Mouse (Mus musculus) layer of hippocampus, postnatal 10 days (tissue): Measurements from ENCODE around the gene Slc22a22. TPM values are rescaled to one million over a fixed set of nuclear protein-coding genes. Genes with fewer than 3 reads are reported as not detected.

Experiments
- DNase-seq, 2 experiments: peaks; one replicate each; pipeline ENCODE4 v3.0.0; 2021; ENCODE audit warnings: low spot score in 2 of 2
- long read RNA-seq: library from polyadenylated mRNA; stranded (forward); transcript quantifications from one replicate; pipeline ENCODE4 v2.0.0, GENCODE M21; 2023
- total RNA-seq, 2 experiments: library from RNA; stranded (reverse); gene quantifications; 2 replicates each; pipeline ENCODE4 v1.2.3; 2021

The Slc22a22 gene
- total RNA-seq, result not detected
- long read RNA-seq, result 0 reads

DNA sequence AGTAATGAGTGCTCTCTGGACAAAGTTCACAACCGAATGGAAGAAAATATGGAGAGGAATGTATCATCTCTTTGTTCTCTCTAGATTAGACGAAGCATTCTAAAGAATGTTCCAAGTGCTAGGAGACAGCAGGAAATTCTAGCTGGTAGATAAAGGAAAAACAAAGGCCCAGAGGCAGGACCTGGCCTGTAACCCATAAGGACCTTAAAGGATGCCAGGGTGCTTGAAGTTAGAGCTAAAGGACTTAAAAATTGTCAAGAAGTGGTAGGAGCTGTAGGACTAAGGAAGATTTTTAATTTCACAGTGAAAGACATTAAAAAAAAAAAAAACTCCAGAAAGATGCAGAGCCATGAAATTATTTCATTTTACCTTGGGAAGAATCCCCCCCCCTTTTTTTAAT is at the start of gene Slc22a22:
Gene Slc22a22, minus strand, starts transcription at position 101 of the 400 bp plus-strand sequence.
- no peak for DNase-seq

- no peak for DNase-seq
Observed at GRCm38 (mm10) chr15:57523510-57524298, 46.3 kb upstream of the Slc22a22 start.

DNA sequence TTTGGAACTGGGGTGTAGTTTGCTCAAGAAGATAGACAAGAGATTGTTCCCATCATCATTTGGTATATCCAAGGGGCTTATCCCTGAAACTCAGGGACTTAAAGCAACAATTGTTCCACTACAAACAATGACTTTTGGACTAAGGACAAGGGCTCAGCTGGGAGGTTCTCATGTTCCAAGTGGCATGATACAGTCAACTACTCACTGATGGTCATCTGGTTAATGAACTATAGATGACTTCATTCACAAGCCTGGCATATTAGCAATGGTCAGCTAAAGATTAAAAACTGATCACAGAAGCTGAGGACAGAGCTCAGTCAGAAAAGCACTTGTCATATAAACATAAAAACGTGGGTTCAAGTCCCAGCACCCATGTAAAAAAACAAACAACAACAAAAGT is 44.7 kb upstream of the Slc22a22 start:
- DNase-seq, result no peak

GRCm38 (mm10) chr15:57509185-57510172 is 32.1 kb upstream of the Slc22a22 start:
- DNase-seq, result no peak

GRCm38 (mm10) chr15:57508242-57509184 is 31.1 kb upstream of the Slc22a22 start:
- DNase-seq, result peak; percentile 90

DNA sequence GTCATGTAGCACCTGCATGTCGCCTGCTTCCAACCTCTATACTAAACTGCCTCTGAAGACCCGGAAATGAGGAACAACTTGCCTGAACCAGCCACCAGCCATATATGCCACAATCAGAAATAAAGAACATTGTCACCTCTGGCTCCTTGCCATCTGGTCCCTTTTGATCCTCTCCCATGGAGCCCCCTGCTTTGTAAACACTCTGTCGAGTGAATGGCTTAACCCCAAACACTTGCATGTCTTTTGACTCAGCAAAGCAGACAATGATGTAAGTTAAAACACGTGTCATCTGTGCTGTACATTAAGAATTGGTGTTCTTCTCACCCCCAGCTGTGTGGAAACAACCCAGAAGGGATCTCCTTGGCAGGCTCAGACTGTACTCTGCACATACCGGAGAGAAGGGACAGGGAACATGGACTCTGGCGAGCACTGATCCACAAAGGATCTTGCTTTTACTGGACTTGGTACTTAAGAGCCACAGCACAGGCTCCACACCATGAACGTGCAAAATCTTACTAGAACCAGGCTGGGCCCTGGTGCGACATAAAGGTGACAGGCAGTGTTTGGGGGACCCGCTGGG is 26.8 kb upstream of the Slc22a22 start:
- no peak for DNase-seq

GRCm38 (mm10) chr15:57503656-57504055 is 26.2 kb upstream of the Slc22a22 start:
- DNase-seq, result no peak

GRCm38 (mm10) chr15:57501559-57501958 is 24.1 kb upstream of the Slc22a22 start:
- DNase-seq, result no peak

GRCm38 (mm10) chr15:57496106-57496505 is 18.7 kb upstream of the Slc22a22 start:
- no peak for DNase-seq

DNA sequence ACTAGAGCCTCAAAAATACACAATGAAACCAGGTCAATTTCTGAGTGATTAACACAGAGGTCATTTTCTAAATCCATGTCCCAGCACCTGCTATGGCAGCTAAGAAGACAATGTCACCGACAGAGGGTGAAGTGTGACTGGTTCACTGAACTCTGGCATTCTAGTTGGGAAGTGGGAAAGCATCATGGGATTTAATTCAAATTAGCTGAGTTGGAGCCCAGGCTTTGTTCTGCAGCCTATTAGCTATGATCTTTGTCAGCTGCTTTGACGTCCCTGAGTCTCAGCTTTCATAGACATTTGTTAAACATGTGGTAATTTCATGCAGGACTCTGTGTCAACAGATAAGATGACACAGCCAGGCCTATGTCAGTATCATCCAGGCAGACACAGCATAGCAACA is 5.1 kb upstream of the Slc22a22 start:
- no peak for DNase-seq

GRCm38 (mm10) chr15:57471648-57472047 is 5.8 kb downstream of the Slc22a22 start:
- no peak for DNase-seq

DNA sequence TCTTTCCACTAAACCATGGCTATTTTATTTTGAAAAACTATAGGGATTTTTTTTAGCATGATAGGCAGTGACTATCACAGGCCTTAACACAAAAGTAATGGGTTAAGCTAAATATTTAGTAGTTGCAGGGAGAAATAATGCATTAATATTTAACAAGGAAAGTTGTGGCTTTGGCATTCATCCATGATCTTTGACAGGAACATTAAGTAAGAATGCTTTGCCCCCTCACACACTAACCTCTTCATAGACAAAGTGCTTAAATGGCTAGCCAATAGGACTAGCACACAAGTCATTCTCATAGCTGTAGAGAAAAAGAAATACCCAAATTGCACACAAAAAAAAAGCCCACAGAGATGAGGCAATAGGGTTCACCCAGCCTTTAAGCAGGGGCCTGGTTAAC is 11.4 kb downstream of the Slc22a22 start:
- DNase-seq, result no peak

- DNase-seq, result no peak
Observed at GRCm38 (mm10) chr15:57465061-57465460, 12.4 kb downstream of the Slc22a22 start.

- peak; percentile 16 to 19 for DNase-seq
Observed at GRCm38 (mm10) chr15:57464066-57464465, 13.4 kb downstream of the Slc22a22 start.

DNA sequence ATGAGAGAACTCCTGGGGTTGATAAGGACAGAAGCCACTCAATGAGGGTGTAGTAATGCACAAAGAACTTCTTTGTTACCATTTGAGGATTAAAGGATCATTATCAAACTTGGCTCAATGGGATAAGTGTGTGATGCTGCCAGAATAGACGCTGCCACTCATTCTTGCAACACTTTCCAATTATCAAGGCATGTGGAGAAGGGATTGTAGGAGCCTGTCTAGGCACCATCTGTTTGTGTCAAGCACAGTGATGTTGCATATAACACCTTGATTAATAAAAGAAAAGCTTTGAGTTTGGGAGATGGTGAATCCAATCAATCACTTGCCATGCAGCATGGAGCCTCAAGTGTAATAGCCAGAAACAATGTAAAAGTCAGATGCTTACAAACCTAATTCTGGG is 16.1 kb downstream of the Slc22a22 start:
- DNase-seq, result no peak

GRCm38 (mm10) chr15:57457374-57457773 is 20.1 kb downstream of the Slc22a22 start:
- DNase-seq, result no peak

GRCm38 (mm10) chr15:57434710-57435404 is 42.6 kb downstream of the Slc22a22 start:
- no peak for DNase-seq

DNA sequence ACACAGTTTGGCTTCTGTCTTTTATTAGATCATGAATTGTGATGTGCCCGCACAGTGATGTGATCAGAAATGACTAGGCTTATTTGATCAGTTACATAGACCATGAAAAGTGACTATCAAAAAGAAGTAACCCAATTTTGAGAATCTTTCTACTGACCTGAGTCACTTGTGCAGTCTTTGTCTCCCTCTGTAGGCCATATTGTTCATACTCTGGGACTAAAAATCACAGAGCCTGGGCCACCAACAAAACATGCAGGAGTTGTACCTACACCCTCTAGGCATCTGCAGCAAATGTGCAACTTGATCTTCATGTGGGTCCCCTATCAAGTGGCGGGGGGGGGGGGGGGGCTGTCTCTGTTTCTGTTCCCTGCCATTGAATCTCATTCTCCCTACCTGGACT is 68.9 kb downstream of the Slc22a22 start:
- peak in 1 of 2 experiments; percentile 33 for DNase-seq

- no peak for DNase-seq
Observed at GRCm38 (mm10) chr15:57398439-57399148, 78.8 kb downstream of the Slc22a22 start.
